Mouse (Mus musculus) limb, embryonic 15.5 days (tissue): Measurements from ENCODE around the gene Mmp9. TPM values are rescaled to one million over a fixed set of nuclear protein-coding genes. Genes with fewer than 3 reads are reported as not detected.

Experiments
- ATAC-seq: fragments of 200-750 bp; cut with Nextera tagmentation; 2 replicates; pipeline ENCODE4 v1.8.0; 2017; ENCODE audit warnings: low read depth, moderate TSS enrichment; ENCODE audit not compliant: insufficient number of reproducible peaks, low FRiP score, low TSS enrichment
- H3K27ac ChIP-seq: fragments of 300-500 bp; sonication (generic); 2 replicates; pipeline ENCODE4 v1.5.1; 2015; ENCODE audit warnings: moderate library complexity, mild to moderate bottlenecking, inconsistent platforms
- H3K27me3 ChIP-seq: fragments of 300-500 bp; sonication (generic); 2 replicates; pipeline ENCODE4 v1.6.1; 2015; ENCODE audit warnings: inconsistent platforms
- H3K36me3 ChIP-seq: fragments of 300-500 bp; sonication (generic); 2 replicates; pipeline ENCODE4 v1.6.1; 2015; ENCODE audit warnings: inconsistent platforms
- H3K4me1 ChIP-seq: fragments of 300-500 bp; sonication (generic); 2 replicates; pipeline ENCODE4 v1.6.1; 2015; ENCODE audit warnings: inconsistent platforms
- H3K4me2 ChIP-seq: fragments of 300-500 bp; sonication (generic); 2 replicates; pipeline ENCODE4 v1.6.1; 2015; ENCODE audit warnings: mild to moderate bottlenecking, inconsistent platforms
- H3K4me3 ChIP-seq: fragments of 300-500 bp; sonication (generic); 2 replicates; pipeline ENCODE4 v1.5.1; 2015; ENCODE audit warnings: mild to moderate bottlenecking, inconsistent platforms
- H3K9ac ChIP-seq: fragments of 300-500 bp; sonication (generic); 2 replicates; pipeline ENCODE4 v1.6.1; 2015; ENCODE audit warnings: inconsistent platforms
- H3K9me3 ChIP-seq: fragments of 300-500 bp; sonication (generic); 2 replicates; pipeline ENCODE4 v1.6.1; 2016; ENCODE audit warnings: inconsistent platforms
- WGBS: fragments of 180-500 bp; shearing (Covaris S2); methylation state at CpG from one replicate; pipeline ENCODE4 v1.1.7; 2015; 5-methylcytosine and 5-hydroxymethylcytosine counted together
- polyA plus RNA-seq: library from polyadenylated mRNA; unstranded; fragments of >200 nt; fragmentation: Nextera tagmentation; extraction: Ambion mirVana; gene quantifications from 2 replicates; pipeline ENCODE4 v1.2.1, GENCODE M21; 2015

Mmp9 gene
- polyA plus RNA-seq, 1 experiment from 2014 or later: 22.2 TPM

GRCm38 (mm10) chr2:164903496-164903895 lies 37.1 kb upstream of the Mmp9 start:
- Histone ChIP-seq H3K27ac (no peak overlapping the region), H3K9ac (no peak overlapping the region), H3K36me3 (peaks cover 94% of the 10 kb centered on the region), H3K9me3 (no peaks in the 10 kb centered on the region; the same call in 1 of the 2 replicates), H3K27me3 (no peaks in the 10 kb centered on the region), H3K4me2 (no peak overlapping the region), H3K4me3 (no peak overlapping the region), H3K4me1 (no peaks in the 10 kb centered on the region)
- no peak for ATAC-seq
- WGBS: 75% methylated on average over 1 of the region's 1 CpGs

GRCm38 (mm10) chr2:164906071-164906470 lies 34.5 kb upstream of the Mmp9 start:
- no peaks in the 10 kb centered on the region; the same call in 1 of the 2 replicates for H3K9me3 ChIP-seq
- H3K4me3 ChIP-seq: no peak overlapping the region
- no peaks in the 10 kb centered on the region for H3K27me3 ChIP-seq
- peaks cover 16% of the 10 kb centered on the region for H3K4me1 ChIP-seq
- ATAC-seq: no peak
- 95% methylated on average over 4 of the region's 4 CpGs for WGBS
- H3K4me2 ChIP-seq: no peak overlapping the region
- peaks cover 80% of the 10 kb centered on the region for H3K36me3 ChIP-seq
- H3K27ac ChIP-seq: no peak overlapping the region
- H3K9ac ChIP-seq: no peak overlapping the region

- WGBS: 96% methylated on average over 12 of the region's 12 CpGs
- peaks cover 23% of the 10 kb centered on the region for H3K4me1 ChIP-seq
- H3K9ac ChIP-seq: no peak overlapping the region
- no peak overlapping the region for H3K27ac ChIP-seq
- H3K27me3 ChIP-seq: no peaks in the 10 kb centered on the region
- ATAC-seq: no peak
- H3K36me3 ChIP-seq: peaks cover 66% of the 10 kb centered on the region
- no peak overlapping the region for H3K4me2 ChIP-seq
- no peak overlapping the region for H3K4me3 ChIP-seq
- H3K9me3 ChIP-seq: no peaks in the 10 kb centered on the region; the same call in 1 of the 2 replicates
These were observed 33.1 kb upstream of the Mmp9 start for GRCm38 (mm10) chr2:164907511-164907910.

- peaks cover 23% of the 10 kb centered on the region for H3K4me1 ChIP-seq
- ATAC-seq: no peak
- H3K27me3 ChIP-seq: no peaks in the 10 kb centered on the region
- H3K9me3 ChIP-seq: no peaks in the 10 kb centered on the region; the same call in 1 of the 2 replicates
- H3K36me3 ChIP-seq: peaks cover 61% of the 10 kb centered on the region
- H3K4me2 ChIP-seq: no peak overlapping the region
- no peak overlapping the region for H3K4me3 ChIP-seq
- no peak overlapping the region for H3K9ac ChIP-seq
- WGBS: 97% methylated on average over 5 of the region's 5 CpGs
- no peak overlapping the region for H3K27ac ChIP-seq
These were observed 32.6 kb upstream of the Mmp9 start for GRCm38 (mm10) chr2:164908011-164908410.

GRCm38 (mm10) chr2:164909100-164909499 lies 31.5 kb upstream of the Mmp9 start:
- Histone ChIP-seq H3K36me3 (peaks cover 56% of the 10 kb centered on the region), H3K9me3 (no peaks in the 10 kb centered on the region; the same call in 1 of the 2 replicates), H3K9ac (no peak overlapping the region), H3K27me3 (no peaks in the 10 kb centered on the region), H3K27ac (no peak overlapping the region), H3K4me1 (peaks cover 26% of the 10 kb centered on the region), H3K4me2 (0 out of 2 replicates have a peak overlapping the region, but pooled peaks have one; percentile 70), H3K4me3 (peak overlapping the region; percentile 66; the same call in 1 of the 2 replicates)
- WGBS: 94% methylated on average over 3 of the region's 3 CpGs
- ATAC-seq: no peak

- Histone ChIP-seq H3K4me2 (peak overlapping the region; percentile 70), H3K9me3 (no peaks in the 10 kb centered on the region; the same call in 1 of the 2 replicates), H3K4me1 (peaks cover 26% of the 10 kb centered on the region), H3K27me3 (no peaks in the 10 kb centered on the region), H3K9ac (no peak overlapping the region), H3K4me3 (peak overlapping the region; percentile 66), H3K27ac (0 out of 2 replicates have a peak overlapping the region, but pooled peaks have one; percentile 1), H3K36me3 (peaks cover 51% of the 10 kb centered on the region)
- WGBS: 88% methylated on average over 1 of the region's 1 CpGs
- ATAC-seq: no peak
These were observed 31.0 kb upstream of the Mmp9 start for GRCm38 (mm10) chr2:164909542-164909941.

- ATAC-seq: 0 out of 2 replicates have a peak, but pooled peaks have one; percentile 1
- 4% methylated on average over 37 of the region's 37 CpGs for WGBS
These were observed 30.1 kb upstream of the Mmp9 start for GRCm38 (mm10) chr2:164910360-164911061.

GRCm38 (mm10) chr2:164911086-164912048 lies 29.2 kb upstream of the Mmp9 start, which contains the start of gene Zfp335:
TSS of gene Zfp335 (minus strand) at chr2:164911757.
- under 1% methylated on average over 91 of the region's 91 CpGs for WGBS
- H3K27me3 ChIP-seq: no peaks in the 10 kb centered on the region
- H3K27ac ChIP-seq: peak within 1 kb of the TSS; percentile 99
- no peaks in the 10 kb centered on the region for H3K9me3 ChIP-seq
- ATAC-seq: peak; percentile 86
- H3K36me3 ChIP-seq: peaks cover 33% of the 10 kb centered on the region
- H3K4me3 ChIP-seq: peak within 1 kb of the TSS; percentile 66
- H3K4me2 ChIP-seq: peak within 1 kb of the TSS; percentile 70
- peaks cover 26% of the 10 kb centered on the region for H3K4me1 ChIP-seq
- H3K9ac ChIP-seq: peak within 1 kb of the TSS; percentile 82

More at GRCm38 (mm10) chr2:164910360-164911061, 30.1 kb upstream of the Mmp9 start:
- peaks cover 26% of the 10 kb centered on the region for H3K4me1 ChIP-seq
- peak overlapping the region; percentile 66 for H3K4me3 ChIP-seq
- H3K9me3 ChIP-seq: no peaks in the 10 kb centered on the region; the same call in 1 of the 2 replicates
- peak overlapping the region; percentile 82 for H3K9ac ChIP-seq
- H3K36me3 ChIP-seq: peaks cover 42% of the 10 kb centered on the region
- peak overlapping the region; percentile 70 for H3K4me2 ChIP-seq
- H3K27me3 ChIP-seq: no peaks in the 10 kb centered on the region
- H3K27ac ChIP-seq: peak overlapping the region; percentile 99

GRCm38 (mm10) chr2:164912151-164912550 lies 28.4 kb upstream of the Mmp9 start:
- Histone ChIP-seq H3K36me3 (peaks cover 25% of the 10 kb centered on the region), H3K4me1 (peaks cover 26% of the 10 kb centered on the region), H3K4me2 (peak overlapping the region; percentile 65), H3K9ac (peak overlapping the region; percentile 82), H3K27me3 (no peaks in the 10 kb centered on the region), H3K27ac (peak overlapping the region; percentile 99), H3K9me3 (no peaks in the 10 kb centered on the region), H3K4me3 (peak overlapping the region; percentile 66)
- ATAC-seq: peak; percentile 15; the same call in 1 of the 2 replicates
- 11% methylated on average over 12 of the region's 12 CpGs for WGBS

- no peak overlapping the region for H3K9ac ChIP-seq
- peak overlapping the region; percentile 65 for H3K4me2 ChIP-seq
- ATAC-seq: no peak
These were observed 27.7 kb upstream of the Mmp9 start for GRCm38 (mm10) chr2:164912749-164913427.

GRCm38 (mm10) chr2:164913428-164913786 lies 27.2 kb upstream of the Mmp9 start:
- H3K27ac ChIP-seq: no peak overlapping the region
- WGBS: 89% methylated on average over 2 of the region's 2 CpGs
- H3K9me3 ChIP-seq: no peaks in the 10 kb centered on the region
- no peak overlapping the region for H3K4me3 ChIP-seq
- H3K4me2 ChIP-seq: no peak overlapping the region
- H3K27me3 ChIP-seq: no peaks in the 10 kb centered on the region
- no peak overlapping the region for H3K9ac ChIP-seq
- no peak for ATAC-seq
- H3K36me3 ChIP-seq: peaks cover 13% of the 10 kb centered on the region
- peaks cover 29% of the 10 kb centered on the region for H3K4me1 ChIP-seq

More at GRCm38 (mm10) chr2:164912749-164913427, 27.7 kb upstream of the Mmp9 start:
- H3K27me3 ChIP-seq: no peaks in the 10 kb centered on the region
- WGBS: 92% methylated on average over 9 of the region's 9 CpGs
- H3K27ac ChIP-seq: peak overlapping the region; percentile 99; the same call in 1 of the 2 replicates
- peak overlapping the region; percentile 66 for H3K4me3 ChIP-seq
- peaks cover 18% of the 10 kb centered on the region for H3K36me3 ChIP-seq
- no peaks in the 10 kb centered on the region for H3K9me3 ChIP-seq
- H3K4me1 ChIP-seq: peaks cover 29% of the 10 kb centered on the region
